Mouse (Mus musculus) spleen, postnatal 0 days (tissue): ENCODE measurements around the gene Ccdc97. TPM values are rescaled to one million over a fixed set of nuclear protein-coding genes. Genes with fewer than 3 reads are reported as not detected.

Source experiments
- polyA plus RNA-seq: library from polyadenylated mRNA; unstranded; fragments of >200 nt; fragmentation: Nextera tagmentation; extraction: Ambion mirVana; gene quantifications from 2 replicates; pipeline ENCODE4 v1.2.1, GENCODE M21; 2015

Gene Ccdc97
- 10.8 and 11.4 TPM in 2 replicates for polyA plus RNA-seq

DNA sequence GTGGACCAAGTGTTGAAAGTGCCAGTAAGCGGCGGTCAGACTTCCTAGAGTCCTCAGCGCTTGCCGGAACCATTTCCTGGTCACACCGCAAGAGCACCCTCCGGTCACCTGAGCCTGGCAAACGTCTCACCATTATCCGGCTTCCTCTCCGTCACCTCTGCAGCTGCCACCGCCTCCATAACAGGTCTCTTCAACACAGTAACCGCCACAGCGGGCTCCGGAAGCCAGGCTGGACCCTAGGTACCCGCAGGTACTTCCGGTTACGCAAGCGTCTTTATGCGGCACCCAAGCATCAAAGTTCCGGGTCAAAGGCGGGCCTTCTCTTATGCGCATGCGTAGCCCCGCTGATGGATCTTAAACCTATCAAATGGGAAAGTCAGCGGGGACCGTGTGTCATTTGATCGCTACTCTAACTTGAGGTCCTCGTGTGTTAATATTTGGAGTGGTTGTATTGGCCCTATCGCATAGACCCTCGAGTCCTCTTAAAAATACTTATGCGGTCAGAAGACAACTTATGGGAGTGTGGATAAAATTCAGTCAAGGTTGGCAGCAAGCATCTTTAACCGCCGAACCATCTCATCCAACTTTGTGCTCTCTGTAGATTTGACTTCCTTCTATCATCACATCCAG, at the start of gene Ccdc97:
Ccdc97 (minus strand) TSS at position 301 of the 630 bp plus-strand sequence.

GRCm38 (mm10) chr7:25754738-25755467, 36.0 kb upstream of the Ccdc97 start, which contains the start of gene Hnrnpul1:
Hnrnpul1 (minus strand) TSS chr7:25754757.

GRCm38 (mm10) chr7:25686680-25687531, 32.0 kb downstream of the Ccdc97 start, which contains the start of gene Tgfb1:
Tgfb1 (plus strand) TSS chr7:25687002.

DNA sequence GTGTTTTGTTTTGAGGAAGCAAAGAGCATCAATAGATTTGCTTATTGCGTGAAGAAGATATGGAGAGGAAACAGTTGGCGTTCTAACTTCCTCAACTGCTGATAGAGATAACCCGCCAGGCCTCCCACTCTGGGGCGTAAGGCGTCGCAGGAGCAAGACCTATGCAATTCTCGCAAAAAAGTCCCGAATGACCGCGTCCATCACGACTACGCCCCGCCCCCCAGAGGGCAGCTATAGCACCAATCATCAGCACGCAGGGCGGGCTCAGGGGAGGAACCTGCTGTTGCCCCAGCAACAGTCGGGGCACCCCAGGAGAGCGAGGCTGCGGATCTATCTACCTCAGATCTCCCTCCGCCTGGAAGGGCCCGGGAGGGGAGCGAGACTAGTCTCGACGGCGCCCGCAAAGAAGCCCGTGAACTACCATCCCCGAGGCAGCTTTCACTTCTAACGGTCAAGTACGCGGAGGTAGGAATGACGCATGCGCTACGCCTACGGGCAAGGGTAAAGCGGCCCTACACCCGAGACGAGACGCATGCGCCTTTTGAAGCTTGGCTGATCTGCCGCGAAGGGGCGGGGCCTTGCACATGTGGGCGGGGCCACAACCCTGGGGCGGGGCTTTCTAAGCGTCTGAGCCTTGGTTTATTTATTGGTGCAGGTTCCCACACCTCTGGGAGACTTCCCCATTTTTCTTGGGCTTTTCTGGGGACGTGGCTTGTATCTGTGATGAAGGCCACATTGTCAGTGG, 38.2 kb downstream of the Ccdc97 start, which contains the start of gene B9d2:
B9d2 (plus strand) TSS at position 267 of the 745 bp plus-strand sequence.

DNA sequence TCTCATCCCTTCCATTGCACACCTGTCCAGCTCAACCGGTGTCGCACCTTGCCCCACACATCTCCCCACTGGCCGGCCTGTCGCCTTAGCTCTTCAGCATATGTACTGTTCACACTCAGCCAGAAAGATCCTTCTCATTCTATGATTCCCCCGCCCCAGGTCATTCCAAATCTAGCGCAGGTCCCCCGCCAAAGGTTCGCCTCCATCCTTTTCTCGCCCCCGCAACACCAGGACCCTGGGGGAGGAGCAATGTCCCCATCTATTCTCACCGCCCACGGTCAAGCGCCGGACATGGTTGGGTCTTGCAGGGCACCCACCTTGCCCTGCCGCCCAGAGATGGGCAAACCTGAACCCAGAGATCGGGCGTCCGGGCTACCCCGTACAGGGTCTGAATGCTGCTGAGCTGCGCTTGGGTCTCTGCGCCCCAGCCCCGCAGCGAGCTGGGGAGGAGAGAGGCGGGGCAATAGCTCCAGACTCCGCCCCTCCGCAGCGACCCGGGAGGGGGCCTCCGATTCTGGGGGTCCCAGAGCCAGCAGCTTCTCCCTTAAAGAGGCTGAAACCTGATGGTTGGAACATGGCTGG, 44.1 kb downstream of the Ccdc97 start, which contains the start of gene Tmem91:
Tmem91 (minus strand) TSS at position 448 of the 582 bp plus-strand sequence.

Other genes with a start within 250 kb of the Ccdc97 start
- gene Ceacam1, start 241.5 kb downstream of the Ccdc97 start, polyA plus RNA-seq = 6.6 and 10.4 TPM in 2 replicates
- gene Ceacam2, start 179.2 kb downstream of the Ccdc97 start, polyA plus RNA-seq = not detected in 2 replicates
- not detected in 2 replicates for gene Erich4, start 103.2 kb downstream of the Ccdc97 start, polyA plus RNA-seq
- gene Dmac2, start 99.7 kb downstream of the Ccdc97 start, polyA plus RNA-seq = 13.1 and 16.7 TPM in 2 replicates
- gene B3gnt8, start 92.4 kb downstream of the Ccdc97 start, polyA plus RNA-seq = 6.6 and 10.9 TPM in 2 replicates
- 28.4 and 36.6 TPM in 2 replicates for gene Bckdha, start 60.1 kb downstream of the Ccdc97 start, polyA plus RNA-seq
- 97.0 and 103 TPM in 2 replicates for gene Exosc5, start 59.9 kb downstream of the Ccdc97 start, polyA plus RNA-seq
- gene Tmem91, start 43.9 kb downstream of the Ccdc97 start, polyA plus RNA-seq = 2.6 and 2.9 TPM in 2 replicates
- gene B9d2, start 38.3 kb downstream of the Ccdc97 start, polyA plus RNA-seq = 38.0 and 44.5 TPM in 2 replicates
- 14.9 and 17.7 TPM in 2 replicates for gene Tgfb1, start 32.1 kb downstream of the Ccdc97 start, polyA plus RNA-seq
- 48.8 and 50.2 TPM in 2 replicates for gene Hnrnpul1, start 35.7 kb upstream of the Ccdc97 start, polyA plus RNA-seq
- gene Axl, start 69.6 kb upstream of the Ccdc97 start, polyA plus RNA-seq = 53.3 and 71.1 TPM in 2 replicates
- gene Cyp2s1, start 97.8 kb upstream of the Ccdc97 start, polyA plus RNA-seq = 17.3 and 31.2 TPM in 2 replicates
- not detected in 2 replicates for gene Cyp2b10, start 178.5 kb upstream of the Ccdc97 start, polyA plus RNA-seq